Mouse (Mus musculus) MEL (cell line): ENCODE results near the gene Susd2. TPM values are rescaled to one million over a fixed set of nuclear protein-coding genes. Genes with fewer than 3 reads are reported as not detected.

Experiments used
- DNase-seq: peaks from one replicate; pipeline ENCODE4 v3.0.0; 2011; ENCODE audit warnings: low read depth, low spot score
- H3K27ac ChIP-seq: 2 replicates; pipeline ENCODE4 v1.5.1; 2012; ENCODE audit warnings: low read depth, mild to moderate bottlenecking, control low read depth, low read length, moderate library complexity; ENCODE audit not compliant: control insufficient read depth
- H3K27me3 ChIP-seq, 2 experiments: fragments of 150-350 bp in 1 of 2; sonication (generic) in 1 of 2; 2 replicates each; pipeline ENCODE4 v1.6.1; 2012; ENCODE audit warnings: low read length in 2 of 2, mild to moderate bottlenecking in 2 of 2, improper control_type of control experiment in 1 of 2, moderate library complexity in 1 of 2; ENCODE audit not compliant: insufficient read depth in 2 of 2, control insufficient read depth in 1 of 2
- H3K36me3 ChIP-seq, 2 experiments: 2 replicates each; pipeline ENCODE4 v1.6.1; 2012 to 2014; ENCODE audit warnings: low read length in 2 of 2, improper control_type of control experiment in 1 of 2, inconsistent platforms in 1 of 2, mild to moderate bottlenecking in 1 of 2; ENCODE audit not compliant: insufficient read depth in 2 of 2, control insufficient read depth in 1 of 2
- H3K4me1 ChIP-seq, 2 experiments: fragments of 150-350 bp in 1 of 2; sonication (generic) in 1 of 2; 2 replicates each; pipeline ENCODE4 v1.6.1; 2012; ENCODE audit warnings: low read length in 2 of 2, improper control_type of control experiment in 1 of 2, mild to moderate bottlenecking in 1 of 2; ENCODE audit not compliant: insufficient read depth in 2 of 2, control insufficient read depth in 1 of 2
- H3K4me3 ChIP-seq, 2 experiments: fragments of 150-350 bp in 1 of 2; sonication (generic) in 1 of 2; 2 replicates each; pipeline ENCODE4 v1.5.1; 2012; ENCODE audit warnings: low read depth in 2 of 2, low read length in 2 of 2, mild to moderate bottlenecking in 2 of 2, moderate library complexity in 2 of 2, control low read depth in 1 of 2, improper control_type of control experiment in 1 of 2; ENCODE audit not compliant: control insufficient read depth in 1 of 2, insufficient read depth in 1 of 2
- H3K79me2 ChIP-seq: 2 replicates; pipeline ENCODE4 v1.6.1; 2012; ENCODE audit warnings: mild to moderate bottlenecking, low read length, moderate library complexity; ENCODE audit not compliant: control insufficient read depth, poor library complexity, insufficient read depth
- H3K9ac ChIP-seq: 2 replicates; pipeline ENCODE4 v1.6.1; 2012; ENCODE audit warnings: low read depth, mild to moderate bottlenecking, control low read depth, low read length, moderate library complexity; ENCODE audit not compliant: control insufficient read depth, poor library complexity, severe bottlenecking
- H3K9me3 ChIP-seq: fragments of 150-350 bp; sonication (generic); replicated peaks from 2 replicates; pipeline ENCODE4 v1.6.1; 2012; ENCODE audit warnings: mild to moderate bottlenecking, low read length, improper control_type of control experiment, moderate library complexity; ENCODE audit not compliant: insufficient read depth
- HCFC1 ChIP-seq: IDR thresholded peaks from 2 replicates; pipeline ENCODE4 v1.6.1; 2012; ENCODE audit warnings: low read depth, mild to moderate bottlenecking, inconsistent platforms, low read length, improper control_type of control experiment, moderate library complexity
- KAT2A ChIP-seq: conservative IDR thresholded peaks from 2 replicates; pipeline ENCODE4 v1.6.1; 2012; ENCODE audit warnings: low read depth, low read length, improper control_type of control experiment, inconsistent platforms
- MAFK ChIP-seq: IDR thresholded peaks from 2 replicates; pipeline ENCODE4 v1.6.1; 2011; ENCODE audit warnings: low read depth, mild to moderate bottlenecking, low read length, improper control_type of control experiment, borderline replicate concordance
- MAX ChIP-seq: IDR thresholded peaks from 2 replicates; pipeline ENCODE4 v1.6.1; 2011; ENCODE audit warnings: low read length, improper control_type of control experiment
- MAZ ChIP-seq: IDR thresholded peaks from 2 replicates; pipeline ENCODE4 v1.6.1; 2012; ENCODE audit warnings: low read depth, mild to moderate bottlenecking, inconsistent platforms, low read length, improper control_type of control experiment
- MEF2A ChIP-seq: IDR thresholded peaks from 2 replicates; pipeline ENCODE4 v1.6.1; 2014; ENCODE audit warnings: low read depth, mild to moderate bottlenecking, inconsistent platforms, low read length, improper control_type of control experiment; ENCODE audit not compliant: poor library complexity, insufficient replicate concordance, severe bottlenecking; ENCODE audit errors: extremely low read depth
- NELFE ChIP-seq: IDR thresholded peaks from 2 replicates; pipeline ENCODE4 v1.6.1; 2011; ENCODE audit warnings: low read depth, low read length, improper control_type of control experiment
- NRF1 ChIP-seq: IDR thresholded peaks from 2 replicates; pipeline ENCODE4 v1.6.1; 2014; ENCODE audit warnings: low read depth, mild to moderate bottlenecking, inconsistent platforms, low read length, improper control_type of control experiment, moderate library complexity; ENCODE audit not compliant: poor library complexity, insufficient read depth, severe bottlenecking
- POLR2A ChIP-seq, 2 experiments: IDR thresholded peaks; 2 replicates each; pipeline ENCODE4 v1.6.1; 2011 to 2012; ENCODE audit warnings: low read length in 2 of 2, mild to moderate bottlenecking in 2 of 2, control low read depth in 1 of 2, improper control_type of control experiment in 1 of 2, low read depth in 1 of 2, moderate library complexity in 1 of 2; ENCODE audit not compliant: control insufficient read depth in 1 of 2, insufficient read depth in 1 of 2, poor library complexity in 1 of 2
- RCOR1 ChIP-seq: IDR thresholded peaks from 2 replicates; pipeline ENCODE4 v1.6.1; 2012; ENCODE audit warnings: low read depth, mild to moderate bottlenecking, inconsistent platforms, low read length, improper control_type of control experiment
- TAL1 ChIP-seq: IDR thresholded peaks from 2 replicates; pipeline ENCODE4 v1.6.1; 2012; ENCODE audit warnings: mild to moderate bottlenecking, inconsistent platforms, low read length, moderate library complexity, mixed read lengths
- USF1 ChIP-seq: IDR thresholded peaks from 2 replicates; pipeline ENCODE4 v1.6.1; 2014; ENCODE audit warnings: low read depth, mild to moderate bottlenecking, inconsistent platforms, low read length, improper control_type of control experiment, moderate library complexity
- USF2 ChIP-seq, 2 experiments: IDR thresholded peaks; 2 replicates each; pipeline ENCODE4 v1.6.1; 2011 to 2012; ENCODE audit warnings: improper control_type of control experiment in 2 of 2, low read length in 2 of 2, borderline replicate concordance in 1 of 2, inconsistent platforms in 1 of 2, low read depth in 1 of 2, mild to moderate bottlenecking in 1 of 2; ENCODE audit not compliant: insufficient read depth in 1 of 2
- ZC3H11A ChIP-seq: IDR thresholded peaks from 2 replicates; pipeline ENCODE4 v1.6.1; 2012; ENCODE audit warnings: low read depth, mild to moderate bottlenecking, inconsistent platforms, low read length, improper control_type of control experiment
- ZMIZ1 ChIP-seq: IDR thresholded peaks from 2 replicates; pipeline ENCODE4 v1.6.1; 2012; ENCODE audit warnings: low read depth, mild to moderate bottlenecking, inconsistent platforms, low read length, improper control_type of control experiment, moderate library complexity
- ZNF384 ChIP-seq: IDR thresholded peaks from 2 replicates; pipeline ENCODE4 v1.6.1; 2012; ENCODE audit warnings: low read depth, mild to moderate bottlenecking, inconsistent platforms, low read length, improper control_type of control experiment
- polyA plus RNA-seq, 2 experiments: library from polyadenylated mRNA; stranded (reverse) in 1 of 2; unstranded in 1 of 2; fragments of >175 nt in 1 of 2; fragments of >200 nt in 1 of 2; gene quantifications; 2 replicates each; pipeline versions ENCODE4 v1.2.1 to v1.2.4; 2012; ENCODE audit warnings: low replicate concordance in 2 of 2, low read depth in 1 of 2; ENCODE audit not compliant: insufficient read length in 2 of 2, insufficient read depth in 1 of 2, missing spikeins in 1 of 2
- total RNA-seq: library from RNA; depleted of rRNA; stranded (reverse); fragments of 300-350 nt; gene quantifications from 2 replicates; pipeline ENCODE4 v1.2.3, GENCODE M21; 2012

The Susd2 gene
- total and polyA plus RNA-seq, 3 experiments: 0.12 to 0.15 TPM; not detected in 1

DNA sequence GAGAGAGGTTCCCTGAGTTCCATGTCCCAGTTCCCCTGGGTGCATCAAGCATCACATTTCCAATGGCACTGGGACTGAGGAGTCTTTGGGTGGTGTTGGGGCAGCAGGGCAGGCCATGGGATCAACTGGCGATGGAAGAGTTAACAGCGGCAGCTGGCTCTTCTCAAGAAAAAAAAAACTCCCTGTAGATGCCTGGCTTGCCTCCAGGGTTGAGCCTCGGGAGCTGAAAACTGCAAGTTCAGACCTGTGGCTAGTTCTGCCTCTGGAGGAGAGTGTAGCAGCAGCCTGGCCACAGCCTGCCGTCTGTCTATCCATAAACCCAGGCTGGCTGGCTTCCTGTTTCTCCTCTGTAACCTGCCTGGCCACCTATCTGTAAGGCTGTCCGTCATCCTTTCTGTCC, 54.7 kb downstream of the Susd2 start, which contains the start of gene Ggt5:
Gene Ggt5 (plus strand): TSS at position 212 of the 400 bp plus-strand sequence.
- TF ChIP-seq NRF1: no peak
- peak; percentile 82 for TF ChIP-seq ZNF384
- Histone ChIP-seq H3K9ac (no peak within 1 kb of the TSS), H3K4me3 (no peak within 1 kb of the TSS), H3K36me3 (peaks cover 0 to 7% of the 10 kb centered on the region in 2 experiments; a peak in 2 of 4 replicates), H3K27ac (no peak within 1 kb of the TSS; the same call in 1 of the 2 replicates), H3K79me2 (no peaks in the 10 kb centered on the region), H3K9me3 (no peaks in the 10 kb centered on the region), H3K27me3 (no peaks in the 10 kb centered on the region), H3K4me1 (peaks cover 8 to 27% of the 10 kb centered on the region in 2 experiments)
- peak; percentile 53 for DNase-seq

- TF ChIP-seq RCOR1 (no peak), POLR2A (IDR thresholded peaks at IDR 0.05; ENCODE audit: control insufficient read depth in 1 of 2, insufficient read depth in 1 of 2, low read depth in 1 of 2, low read length in 2 of 2, poor library complexity in 1 of 2) (no peak), USF2 (IDR thresholded peaks at IDR 0.05; ENCODE audit: borderline replicate concordance in 1 of 2, insufficient read depth in 1 of 2, low read depth in 1 of 2, low read length in 2 of 2) (no peak), ZC3H11A (no peak), MEF2A (no peak), USF1 (no peak), ZMIZ1 (no peak), MAFK (no peak), MAZ (no peak), KAT2A (no peak), HCFC1 (no peak), MAX (no peak), TAL1 (no peak), NELFE (no peak)
- Histone ChIP-seq H3K27ac (no peak overlapping the region), H3K36me3 (peaks cover 0 to 7% of the 10 kb centered on the region in 2 experiments; a peak in 2 of 4 replicates), H3K9me3 (no peaks in the 10 kb centered on the region), H3K27me3 (peaks cover 3 to 4% of the 10 kb centered on the region in 2 experiments; a peak in 1 of 4 replicates), H3K9ac (no peak overlapping the region), H3K4me1 (peaks cover 8 to 27% of the 10 kb centered on the region in 2 experiments), H3K4me3 (no peak overlapping the region), H3K79me2 (no peaks in the 10 kb centered on the region)
- no peak for DNase-seq
These were observed 55.5 kb downstream of the Susd2 start for GRCm38 (mm10) chr10:75588336-75588735.
